Mouse (Mus musculus) CH12.LX (cell line): ENCODE measurements at regions not wholly inside any gene's neighbourhood (a gene's known extent, or its start where the extent isn't known, plus 50 kb on each side); places are given as distances from the start of the nearest gene placed in this dataset.

ENCODE experiments used
- EP300 ChIP-seq: IDR thresholded peaks from 2 replicates; pipeline ENCODE4 v1.6.1; 2011; ENCODE audit warnings: low read length, improper control_type of control experiment
- MEF2A ChIP-seq: IDR thresholded peaks from 2 replicates; pipeline ENCODE4 v1.6.1; 2014; ENCODE audit warnings: low read depth, mild to moderate bottlenecking, inconsistent platforms, low read length, improper control_type of control experiment, borderline replicate concordance
- POLR2A ChIP-seq: IDR thresholded peaks from 2 replicates; pipeline ENCODE4 v1.6.1; 2011; ENCODE audit warnings: low read depth, mild to moderate bottlenecking, improper control_type of control experiment, low read length
- TCF12 ChIP-seq: IDR thresholded peaks from 2 replicates; pipeline ENCODE4 v1.6.1; 2014; ENCODE audit warnings: low read depth, mild to moderate bottlenecking, inconsistent platforms, low read length, improper control_type of control experiment
- USF1 ChIP-seq: IDR thresholded peaks from 2 replicates; pipeline ENCODE4 v1.6.1; 2014; ENCODE audit warnings: low read depth, mild to moderate bottlenecking, inconsistent platforms, low read length, improper control_type of control experiment

DNA sequence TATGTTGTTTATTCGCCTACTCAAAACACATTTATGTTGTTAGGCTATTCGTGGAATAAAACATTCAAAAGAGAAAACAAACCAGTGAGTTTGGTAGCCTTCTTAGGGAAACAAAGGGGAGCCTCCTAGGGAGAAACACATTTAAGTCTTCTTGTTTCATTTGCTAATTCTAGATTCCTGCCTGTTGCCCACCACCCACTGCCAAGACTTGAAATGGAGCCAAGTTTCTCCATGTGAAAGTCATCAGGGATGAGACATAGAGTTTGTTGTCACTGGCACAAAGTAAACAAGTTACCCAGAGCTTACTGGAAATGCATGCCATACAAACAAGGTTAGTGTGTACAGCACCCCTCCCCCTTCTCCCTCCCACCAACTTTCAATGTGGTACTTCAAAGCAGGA lies 147.4 kb upstream of the Pdzrn3 start:
- TF ChIP-seq POLR2A (no peak), EP300 (no peak), MEF2A (no peak), USF1 (no peak), TCF12 (no peak)
